In genomic region chr3:116991180-116991579, GRCm38 (mm10) we compare ENCODE assay signal across 33 mouse cellular contexts. TPM values are rescaled to one million over a fixed set of nuclear protein-coding genes. Genes with fewer than 3 reads are reported as not detected.
"Had no signal": no experiment of that assay in that cellular context is flagged by ENCODE, and none has a peak within 500 bp of the region (broad histone marks: within the 10 kb centered on the region; RNA-seq: fewer than 3 reads in every experiment).

No protein-coding gene starts in this region.

- H3K27ac ChIP-seq: intestine, embryonic 15.5 days; kidney, embryonic 15.5 days; left cerebral cortex, adult 2 months; limb, embryonic 12.5 days; limb, embryonic 15.5 days; liver, embryonic 13.5 days; midbrain, embryonic 12.5 days; midbrain, embryonic 15.5 days; neural tube, embryonic 13.5 days; stomach, postnatal 0 days had no signal

- ATAC-seq: intestine, embryonic 15.5 days; midbrain, embryonic 15.5 days had no signal

- H3K4me2 ChIP-seq: intestine, embryonic 15.5 days; kidney, embryonic 15.5 days; limb, embryonic 12.5 days; limb, embryonic 15.5 days; liver, embryonic 13.5 days; midbrain, embryonic 12.5 days; midbrain, embryonic 15.5 days; neural tube, embryonic 13.5 days had no signal

- H3K27me3 ChIP-seq: intestine, embryonic 15.5 days; kidney, embryonic 15.5 days; limb, embryonic 12.5 days; limb, embryonic 15.5 days; liver, embryonic 13.5 days; midbrain, embryonic 12.5 days; midbrain, embryonic 15.5 days; neural tube, embryonic 13.5 days had no signal

- H3K9ac ChIP-seq: intestine, embryonic 15.5 days; kidney, embryonic 15.5 days; limb, embryonic 12.5 days; limb, embryonic 15.5 days; liver, embryonic 13.5 days; midbrain, embryonic 12.5 days; midbrain, embryonic 15.5 days; neural tube, embryonic 13.5 days had no signal

- H3K4me3 ChIP-seq: intestine, embryonic 15.5 days; kidney, embryonic 15.5 days; left cerebral cortex, adult 2 months; limb, embryonic 12.5 days; limb, embryonic 15.5 days; liver, embryonic 13.5 days; midbrain, embryonic 12.5 days; midbrain, embryonic 15.5 days; neural tube, embryonic 13.5 days had no signal

- H3K9me3 ChIP-seq: intestine, embryonic 15.5 days; kidney, embryonic 15.5 days; limb, embryonic 12.5 days; limb, embryonic 15.5 days; liver, embryonic 13.5 days; midbrain, embryonic 12.5 days; midbrain, embryonic 15.5 days; neural tube, embryonic 13.5 days had no signal

- H3K4me1 ChIP-seq: intestine, embryonic 15.5 days; kidney, embryonic 15.5 days; limb, embryonic 12.5 days; limb, embryonic 15.5 days; liver, embryonic 13.5 days; midbrain, embryonic 15.5 days; neural tube, embryonic 13.5 days had no signal

- H3K36me3 ChIP-seq: intestine, embryonic 15.5 days; kidney, embryonic 15.5 days; limb, embryonic 12.5 days; limb, embryonic 15.5 days; liver, embryonic 13.5 days; midbrain, embryonic 12.5 days; midbrain, embryonic 15.5 days; neural tube, embryonic 13.5 days had no signal

- DNase-seq: kidney, adult 8-10 months; kidney, postnatal 10 days; kidney, postnatal 36 days; layer of hippocampus, postnatal 36 days; left cerebral cortex, postnatal 4 days; liver, embryonic 13.5 days; lung, adult 2 months; lung, postnatal 14 days; lung, postnatal 4 days; retina, postnatal 1 day; right cerebral cortex, postnatal 25 days; thymus, adult 2 months; thymus, postnatal 14 days; thymus, postnatal 4 days had no signal

RNA-seq across cellular contexts. Expression of gene Palmd, which starts 22.4 kb away (rescaled TPM):
- total RNA-seq: megakaryocyte, adult 5-6 weeks; neutrophil, adult 5-6 weeks had no signal

RNA-seq across cellular contexts. Expression of gene 4930455H04Rik, which starts 23.1 kb away (rescaled TPM):
- total RNA-seq: layer of hippocampus, adult 8-10 months; layer of hippocampus, postnatal 10 days; layer of hippocampus, postnatal 36 days; left cerebral cortex, adult 2 months; left cerebral cortex, postnatal 14 days; left cerebral cortex, postnatal 4 days; megakaryocyte, adult 5-6 weeks; neutrophil, adult 5-6 weeks had no signal
- polyA plus RNA-seq: intestine, embryonic 15.5 days; kidney, embryonic 15.5 days; limb, embryonic 12.5 days; limb, embryonic 15.5 days; liver, embryonic 13.5 days; liver, embryonic 16.5 days; lung, adult 2 months; lung, embryonic 16.5 days; midbrain, embryonic 12.5 days; midbrain, embryonic 15.5 days; neural tube, embryonic 13.5 days; small intestine, adult 2 months; spleen, adult 2 months; stomach, embryonic 14.5 days; thymus, adult 2 months had no signal
